Mouse (Mus musculus) kidney, adult 2 months (tissue): ENCODE measurements around the gene Defb25.

Experiments
- CTCF ChIP-seq: fragments of 200-500 bp; conservative IDR thresholded peaks from 2 replicates; pipeline ENCODE4 v1.5.1; 2011; ENCODE audit warnings: low read depth, mild to moderate bottlenecking, control low read depth, low read length, moderate library complexity, mixed read lengths; ENCODE audit not compliant: insufficient read depth, insufficient read length
- POLR2A ChIP-seq: fragments of 200-500 bp; IDR thresholded peaks from one replicate; pipeline ENCODE4 v1.6.1; 2011; ENCODE audit warnings: low read depth, low read length, control low read depth

GRCm38 (mm10) chr2:152586926-152587560 lies 35.8 kb downstream of the Defb25 start:
- no peak for TF ChIP-seq POLR2A
- peak; percentile 57; the same call in 1 of the 2 replicates for TF ChIP-seq CTCF
